Mouse (Mus musculus) spleen, adult 2 months (tissue): ENCODE data around the gene Apba3. TPM values are rescaled to one million over a fixed set of nuclear protein-coding genes. Genes with fewer than 3 reads are reported as not detected.
"Not testable (repeated sequence)": the region's sequence is repeated elsewhere in the genome, so short reads cannot be mapped to it uniquely, and the experiment has no call there.

Experiments
- DNase-seq, 2 experiments: peaks; one replicate each; pipeline versions ENCODE4 v3.0.0 to v3.0.0-alpha.2; 2012 to 2021; ENCODE audit warnings: low spot score in 2 of 2, low read depth in 1 of 2
- H3K27ac ChIP-seq: fragments of 200-500 bp; 2 replicates; pipeline ENCODE4 v1.5.1; 2012; ENCODE audit warnings: low read length, inconsistent platforms; ENCODE audit not compliant: insufficient read depth
- H3K27me3 ChIP-seq: fragments of 200-500 bp; 2 replicates; pipeline ENCODE4 v1.6.1; 2012; ENCODE audit warnings: mild to moderate bottlenecking, moderate library complexity, low read length, inconsistent platforms; ENCODE audit not compliant: control insufficient read depth, insufficient read depth
- H3K36me3 ChIP-seq: fragments of 200-500 bp; 2 replicates; pipeline ENCODE4 v1.6.1; 2012; ENCODE audit warnings: mild to moderate bottlenecking, low read length, inconsistent platforms; ENCODE audit not compliant: control insufficient read depth, insufficient read depth
- H3K4me1 ChIP-seq: fragments of 200-500 bp; 2 replicates; pipeline ENCODE4 v1.6.1; 2011; ENCODE audit warnings: inconsistent platforms; ENCODE audit not compliant: control insufficient read depth, insufficient read depth, insufficient read length
- H3K4me3 ChIP-seq: fragments of 200-500 bp; 2 replicates; pipeline ENCODE4 v1.5.1; 2011; ENCODE audit warnings: mild to moderate bottlenecking, inconsistent platforms; ENCODE audit not compliant: insufficient read depth, insufficient read length; ENCODE audit errors: extremely low read depth
- CTCF ChIP-seq: fragments of 200-500 bp; IDR thresholded peaks from 2 replicates; pipeline ENCODE4 v1.5.1; 2011; ENCODE audit warnings: mild to moderate bottlenecking, inconsistent platforms; ENCODE audit not compliant: insufficient read depth, insufficient read length, insufficient replicate concordance; ENCODE audit errors: extremely low read depth
- POLR2A ChIP-seq: fragments of 200-500 bp; IDR thresholded peaks from 2 replicates; pipeline ENCODE4 v1.6.1; 2011; ENCODE audit warnings: low read depth, low read length, inconsistent platforms
- WGBS: fragments of 180-500 bp; shearing (Covaris S2); methylation state at CpG from one replicate; pipeline ENCODE4 v1.1.7; 2018; 5-methylcytosine and 5-hydroxymethylcytosine counted together
- polyA plus RNA-seq: library from polyadenylated mRNA; depleted of rRNA; stranded (reverse); fragments of >200 nt; gene quantifications from 2 replicates; pipeline ENCODE4 v1.2.3, GENCODE M21; 2012; rRNA removed

Gene Apba3
- 63.0 and 77.1 TPM in 2 replicates for polyA plus RNA-seq

GRCm38 (mm10) chr10:81266211-81267105, at the start of gene Apba3, which contains the start of gene Mrpl54:
Gene Apba3, plus strand, starts transcription at chr10:81266960.
Gene Mrpl54, minus strand, starts transcription at chr10:81266934.
- WGBS = under 1% methylated on average over 48 of the region's 48 CpGs

GRCm38 (mm10) chr10:81217267-81217666, 49.5 kb upstream of the Apba3 start:
- peak in 1 of 2 experiments; percentile 32 for DNase-seq
- H3K27ac ChIP-seq = not testable (repeated sequence)

More at GRCm38 (mm10) chr10:81266211-81267105, at the start of gene Apba3, which contains the start of gene Mrpl54:
- Histone ChIP-seq H3K36me3 (peaks cover 20% of the 10 kb centered on the region), H3K27me3 (no peaks in the 10 kb centered on the region), H3K4me1 (peaks cover 12% of the 10 kb centered on the region; the same call in 1 of the 2 replicates), H3K4me3 (peak within 1 kb of the TSS; percentile 95), H3K27ac (peak within 1 kb of the TSS; percentile 96)
- DNase-seq = peak; percentile 94 to 96
- no peak for TF ChIP-seq CTCF
- peak; percentile 18; the same call in 1 of the 2 replicates for TF ChIP-seq POLR2A

GRCm38 (mm10) chr10:81217964-81218363, 48.8 kb upstream of the Apba3 start:
- H3K4me1 ChIP-seq = peaks cover 4% of the 10 kb centered on the region; the same call in 1 of the 2 replicates
- TF ChIP-seq POLR2A (no peak), CTCF (peak; percentile 89)
- WGBS = 15% methylated on average over 7 of the region's 7 CpGs
- DNase-seq = peak; percentile 49 to 76
- H3K36me3 ChIP-seq = no peaks in the 10 kb centered on the region
- no peak overlapping the region for H3K4me3 ChIP-seq
- H3K27ac ChIP-seq = no peak overlapping the region
- H3K27me3 ChIP-seq = no peaks in the 10 kb centered on the region

More at GRCm38 (mm10) chr10:81217267-81217666, 49.5 kb upstream of the Apba3 start:
- peak; percentile 29; the same call in 1 of the 2 replicates for TF ChIP-seq CTCF
- not testable (repeated sequence) for H3K27me3 ChIP-seq, H3K36me3 ChIP-seq, H3K4me3 ChIP-seq, H3K4me1 ChIP-seq
- WGBS = 6% methylated on average over 1 of the region's 1 CpGs

- no peaks in the 10 kb centered on the region for H3K27me3 ChIP-seq
- H3K27ac ChIP-seq = no peak overlapping the region
- no peaks in the 10 kb centered on the region for H3K36me3 ChIP-seq
- 63% methylated on average over 5 of the region's 5 CpGs for WGBS
- TF ChIP-seq POLR2A (no peak), CTCF (no peak)
- peaks cover 4% of the 10 kb centered on the region; the same call in 1 of the 2 replicates for H3K4me1 ChIP-seq
- H3K4me3 ChIP-seq = no peak overlapping the region
- DNase-seq = peak in 1 of 2 experiments; percentile 27
Observed at GRCm38 (mm10) chr10:81221402-81222015, 45.3 kb upstream of the Apba3 start.

GRCm38 (mm10) chr10:81223731-81224130, 43.0 kb upstream of the Apba3 start:
- not testable (repeated sequence) for H3K27me3 ChIP-seq, H3K4me1 ChIP-seq, DNase-seq, H3K36me3 ChIP-seq, H3K4me3 ChIP-seq, H3K27ac ChIP-seq
- 68% methylated on average over 2 of the region's 2 CpGs for WGBS

GRCm38 (mm10) chr10:81229735-81230437, 36.9 kb upstream of the Apba3 start:
- DNase-seq = no peak
- H3K36me3 ChIP-seq = no peaks in the 10 kb centered on the region
- no peak overlapping the region for H3K27ac ChIP-seq
- WGBS = 12% methylated on average over 20 of the region's 20 CpGs
- peak overlapping the region; percentile 24 for H3K4me3 ChIP-seq
- H3K27me3 ChIP-seq = peaks cover 5% of the 10 kb centered on the region; the same call in 1 of the 2 replicates
- TF ChIP-seq CTCF = no peak
- TF ChIP-seq POLR2A = no peak
- peaks cover 10% of the 10 kb centered on the region for H3K4me1 ChIP-seq
